Mouse (Mus musculus) midbrain, postnatal 0 days (tissue): ENCODE measurements at regions not wholly inside any gene's neighbourhood (a gene's known extent, or its start where the extent isn't known, plus 50 kb on each side); places are given as distances from the start of the nearest gene placed in this dataset.

Experiments
- ATAC-seq: fragments of 200-750 bp; cut with Nextera tagmentation; 2 replicates; pipeline ENCODE4 v1.8.0; 2017; ENCODE audit warnings: moderate number of reproducible peaks, mild to moderate bottlenecking, moderate TSS enrichment, moderate library complexity; ENCODE audit not compliant: low FRiP score
- DNase-seq: peaks from one replicate; pipeline ENCODE4 v3.0.0-alpha.2; 2015; ENCODE audit warnings: low spot score
- H3K27ac ChIP-seq: fragments of 300-500 bp; sonication (generic); 2 replicates; pipeline ENCODE4 v1.5.1; 2014; ENCODE audit warnings: low read depth, mild to moderate bottlenecking, low read length, mixed read lengths
- H3K27me3 ChIP-seq: fragments of 300-500 bp; sonication (generic); 2 replicates; pipeline ENCODE4 v1.6.1; 2014; ENCODE audit warnings: low read length, control low read depth, mixed read lengths; ENCODE audit not compliant: insufficient read depth
- H3K36me3 ChIP-seq: fragments of 300-500 bp; sonication (generic); 2 replicates; pipeline ENCODE4 v1.6.1; 2014; ENCODE audit warnings: low read length, control low read depth, mixed read lengths; ENCODE audit not compliant: insufficient read depth
- H3K4me1 ChIP-seq: fragments of 300-500 bp; sonication (generic); 2 replicates; pipeline ENCODE4 v1.6.1; 2014; ENCODE audit warnings: mild to moderate bottlenecking, control low read depth, antibody characterized with exemption, low read length, mixed read lengths; ENCODE audit not compliant: insufficient read depth
- H3K4me2 ChIP-seq: fragments of 300-500 bp; sonication (generic); 2 replicates; pipeline ENCODE4 v1.6.1; 2014; ENCODE audit warnings: low read depth, mild to moderate bottlenecking, low read length, mixed read lengths; ENCODE audit not compliant: poor library complexity, severe bottlenecking
- H3K4me3 ChIP-seq: fragments of 300-500 bp; sonication (generic); 2 replicates; pipeline ENCODE4 v1.5.1; 2014; ENCODE audit warnings: low read depth, mild to moderate bottlenecking, low read length, moderate library complexity
- H3K9ac ChIP-seq: fragments of 300-500 bp; sonication (generic); replicated peaks from 2 replicates; pipeline ENCODE4 v1.6.1; 2014; ENCODE audit warnings: mild to moderate bottlenecking, low read length, moderate library complexity, mixed read lengths; ENCODE audit not compliant: poor library complexity, severe bottlenecking
- H3K9me3 ChIP-seq: fragments of 300-500 bp; sonication (generic); 2 replicates; pipeline ENCODE4 v1.6.1; 2016; ENCODE audit warnings: low read length, control low read depth
- CTCF ChIP-seq: IDR thresholded peaks from 2 replicates; pipeline ENCODE4 v1.5.1; 2016; ENCODE audit warnings: antibody characterized with exemption, mild to moderate bottlenecking
- WGBS: fragments of 180-500 bp; shearing (Covaris S2); extraction: QIAGEN DNeasy Blood & Tissue Kit; methylation state at CpG from one replicate; pipeline ENCODE4 v1.1.7; 2014; 5-methylcytosine and 5-hydroxymethylcytosine counted together

- no peak overlapping the region for H3K9ac ChIP-seq
- H3K4me2 ChIP-seq, result no peak overlapping the region
- no peaks in the 10 kb centered on the region for H3K9me3 ChIP-seq
- no peak overlapping the region for H3K27ac ChIP-seq
- no peak for TF ChIP-seq CTCF
- H3K27me3 ChIP-seq, result no peaks in the 10 kb centered on the region
- 65% methylated on average over 1 of the region's 1 CpGs for WGBS
- H3K4me1 ChIP-seq, result no peaks in the 10 kb centered on the region
- DNase-seq (peak; percentile 60), ATAC-seq (no peak)
- H3K4me3 ChIP-seq, result no peak overlapping the region
- H3K36me3 ChIP-seq, result no peaks in the 10 kb centered on the region
Measured at GRCm38 (mm10) chr4:30583417-30583816, 1380.5 kb upstream of the Map3k7 start.

DNA sequence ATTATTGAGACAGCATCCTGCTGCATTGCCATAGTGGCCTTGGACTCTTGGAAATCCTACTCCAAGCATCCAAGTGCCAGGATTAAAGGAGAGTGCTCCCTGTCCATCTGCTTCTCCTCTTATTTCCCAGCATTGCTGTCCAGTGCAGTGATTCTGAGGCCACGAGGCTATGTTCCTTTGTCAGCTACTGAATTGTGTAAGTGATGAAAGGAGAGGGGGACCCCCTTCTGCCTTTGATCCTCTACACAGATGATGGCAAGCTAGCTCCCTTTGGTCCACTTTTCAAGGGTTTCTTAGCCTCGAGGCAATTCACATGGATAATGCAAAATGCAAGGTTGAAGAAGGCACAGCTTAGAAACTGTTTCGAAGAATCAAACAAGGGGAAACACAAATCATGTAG lies 1355.0 kb upstream of the Map3k7 start:
- no peak for ATAC-seq
- TF ChIP-seq CTCF, result no peak
- no peak overlapping the region for H3K4me2 ChIP-seq
- H3K4me3 ChIP-seq, result no peak overlapping the region
- no peak overlapping the region for H3K27ac ChIP-seq
- H3K9me3 ChIP-seq, result no peaks in the 10 kb centered on the region
- DNase-seq, result no peak
- no peaks in the 10 kb centered on the region for H3K4me1 ChIP-seq
- WGBS, result 20% methylated on average over 3 of the region's 3 CpGs
- H3K9ac ChIP-seq, result no peak overlapping the region
- no peaks in the 10 kb centered on the region for H3K27me3 ChIP-seq
- H3K36me3 ChIP-seq, result no peaks in the 10 kb centered on the region

DNA sequence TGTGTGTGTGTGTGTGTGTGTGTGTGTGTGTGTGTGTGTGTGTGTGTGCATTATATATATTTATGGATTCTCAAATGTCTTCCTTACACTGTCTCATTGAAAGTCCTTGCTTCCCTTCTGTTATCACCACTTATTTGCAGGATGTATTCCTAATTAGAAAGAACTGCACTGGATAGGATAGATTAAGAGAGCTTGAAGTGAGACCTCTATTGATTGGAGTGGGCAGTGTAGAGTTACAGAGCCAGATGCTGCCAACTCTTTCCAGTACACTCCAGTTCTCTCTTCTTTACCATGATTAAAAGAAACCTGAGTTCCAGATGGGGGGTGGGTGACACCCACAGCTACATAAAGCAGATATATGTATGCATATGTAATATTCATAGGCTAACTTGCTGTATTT lies 1354.1 kb upstream of the Map3k7 start:
- no peak for ATAC-seq
- Histone ChIP-seq H3K9me3 (no peaks in the 10 kb centered on the region), H3K4me2 (no peak overlapping the region), H3K4me1 (no peaks in the 10 kb centered on the region), H3K27ac (no peak overlapping the region), H3K27me3 (no peaks in the 10 kb centered on the region), H3K36me3 (no peaks in the 10 kb centered on the region), H3K9ac (no peak overlapping the region), H3K4me3 (no peak overlapping the region)
- no peak for DNase-seq
- no peak for TF ChIP-seq CTCF

DNA sequence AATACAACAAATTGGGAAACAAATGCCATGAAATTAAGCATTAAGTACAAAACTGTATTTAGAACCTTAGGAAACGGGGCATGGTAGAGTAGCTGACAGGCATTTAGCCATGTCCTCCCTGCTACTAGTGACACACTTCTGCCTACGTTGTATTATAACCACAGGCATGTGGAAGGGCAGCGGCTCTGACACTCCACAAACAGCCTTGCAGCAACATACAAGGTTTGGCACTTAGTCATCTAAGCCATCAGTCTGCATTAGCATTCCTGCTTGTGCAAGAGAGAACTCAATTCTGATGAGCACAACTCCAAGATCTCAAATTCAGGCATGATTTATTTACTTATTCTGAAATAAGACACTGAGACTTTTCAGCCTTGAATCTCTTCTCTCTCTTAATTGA lies 1353.4 kb upstream of the Map3k7 start:
- Histone ChIP-seq H3K4me3 (no peak overlapping the region), H3K4me2 (no peak overlapping the region), H3K9me3 (no peaks in the 10 kb centered on the region), H3K9ac (no peak overlapping the region), H3K36me3 (no peaks in the 10 kb centered on the region), H3K4me1 (no peaks in the 10 kb centered on the region), H3K27ac (no peak overlapping the region), H3K27me3 (no peaks in the 10 kb centered on the region)
- DNase-seq (no peak), ATAC-seq (no peak)
- TF ChIP-seq CTCF, result no peak
- WGBS, result 74% methylated on average over 3 of the region's 3 CpGs
